In genomic region chr6:31176368-31176767, GRCm38 (mm10) we compare ENCODE assay signal across 7 mouse cellular contexts.
A peak's percentile ranks its signal among the peaks of the same experiment; 100 is the strongest.
DNase-seq lines count a peak whose midpoint lies in the region; ATAC-seq and TF ChIP-seq lines count a peak whose summit lies in the region.

No protein-coding gene starts in this region.

- no peak overlapping the region for H3K4me3 ChIP-seq in kidney, postnatal 0 days (replicated peaks; ENCODE audit: low read depth, low read length)
- H3K4me3 ChIP-seq in kidney, embryonic 16.5 days (ENCODE audit: low read length): no peak overlapping the region
- no peak overlapping the region for H3K4me3 ChIP-seq in limb, embryonic 14.5 days (replicated peaks; ENCODE audit: low read length)

- no peaks in the 10 kb centered on the region for H3K9me3 ChIP-seq in kidney, postnatal 0 days (replicated peaks; ENCODE audit: low read length)
- H3K9me3 ChIP-seq in kidney, embryonic 16.5 days (ENCODE audit: low read length): no peaks in the 10 kb centered on the region
- no peaks in the 10 kb centered on the region for H3K9me3 ChIP-seq in limb, embryonic 14.5 days (ENCODE audit: control insufficient read depth, low read length)

- TF ChIP-seq CTCF in kidney, postnatal 0 days (IDR thresholded peaks at IDR 0.05; ENCODE audit: low read depth): peak; percentile 88

- H3K36me3 ChIP-seq in kidney, postnatal 0 days (ENCODE audit: insufficient read depth, low read length): no peaks in the 10 kb centered on the region
- no peaks in the 10 kb centered on the region for H3K36me3 ChIP-seq in kidney, embryonic 16.5 days (ENCODE audit: insufficient read depth, low read length)
- H3K36me3 ChIP-seq in limb, embryonic 14.5 days (ENCODE audit: control insufficient read depth, insufficient read depth, low read length): no peaks in the 10 kb centered on the region

- H3K27ac ChIP-seq in kidney, postnatal 0 days: no peak overlapping the region
- H3K27ac ChIP-seq in kidney, embryonic 16.5 days (ENCODE audit: low read length): no peak overlapping the region
- no peak overlapping the region for H3K27ac ChIP-seq in limb, embryonic 14.5 days (replicated peaks; ENCODE audit: low read depth, low read length)

- peak; percentile 72 for DNase-seq in kidney, postnatal 0 days (ENCODE audit: low spot score)
- DNase-seq in NIH3T3 (ENCODE audit: low read depth): peak; percentile 77
- peak; percentile 32 for DNase-seq in limb, embryonic 14.5 days (ENCODE audit: low spot score)
- peak; percentile 44 for DNase-seq in thymus, postnatal 25 days
- DNase-seq in adrenal gland, postnatal 25 days: no peak

- ATAC-seq in kidney, postnatal 0 days (replicated peaks; ENCODE audit: low FRiP score, low read depth): no peak
- ATAC-seq in kidney, embryonic 16.5 days (ENCODE audit: low FRiP score, low TSS enrichment): no peak
- peak; percentile 87 for ATAC-seq in CD4-positive, CD25-positive, alpha-beta regulatory T cell, adult 4 months
- no peak for ATAC-seq in limb, embryonic 14.5 days (ENCODE audit: low FRiP score, low read depth)

- no peak overlapping the region for H3K9ac ChIP-seq in kidney, postnatal 0 days (ENCODE audit: low read depth, low read length)
- no peak overlapping the region for H3K9ac ChIP-seq in kidney, embryonic 16.5 days (replicated peaks; ENCODE audit: low read length)
- no peak overlapping the region for H3K9ac ChIP-seq in limb, embryonic 14.5 days (ENCODE audit: low read depth, low read length, severe bottlenecking)

- no peak overlapping the region for H3K4me2 ChIP-seq in kidney, postnatal 0 days (ENCODE audit: low read length)
- H3K4me2 ChIP-seq in kidney, embryonic 16.5 days (replicated peaks; ENCODE audit: low read depth, low read length): no peak overlapping the region
- H3K4me2 ChIP-seq in limb, embryonic 14.5 days (replicated peaks; ENCODE audit: low read depth, low read length, severe bottlenecking): no peak overlapping the region

- TF ChIP-seq POLR2A in limb, embryonic 14.5 days (IDR thresholded peaks at IDR 0.05; ENCODE audit: borderline replicate concordance, extremely low read depth, insufficient read depth, insufficient read length): no peak

- no peaks in the 10 kb centered on the region for H3K27me3 ChIP-seq in kidney, postnatal 0 days (ENCODE audit: insufficient read depth, low read length)
- H3K27me3 ChIP-seq in kidney, embryonic 16.5 days (ENCODE audit: insufficient read depth, low read length): no peaks in the 10 kb centered on the region
- no peaks in the 10 kb centered on the region for H3K27me3 ChIP-seq in limb, embryonic 14.5 days (ENCODE audit: control insufficient read depth, insufficient read depth, low read length)

- no peaks in the 10 kb centered on the region for H3K4me1 ChIP-seq in kidney, postnatal 0 days (replicated peaks; ENCODE audit: insufficient read depth, low read length)
- H3K4me1 ChIP-seq in kidney, embryonic 16.5 days (ENCODE audit: insufficient read depth, low read length): no peaks in the 10 kb centered on the region
- H3K4me1 ChIP-seq in limb, embryonic 14.5 days (ENCODE audit: control insufficient read depth, insufficient read depth, low read length): no peaks in the 10 kb centered on the region

- WGBS in kidney, postnatal 0 days: 66% methylated on average over 8 of the region's 8 CpGs
- WGBS in kidney, embryonic 16.5 days: 77% methylated on average over 8 of the region's 8 CpGs
- 65% methylated on average over 8 of the region's 8 CpGs for WGBS in limb, embryonic 14.5 days
